Mouse (Mus musculus): ENCODE data around the gene Adcy4. TPM values are rescaled to one million over a fixed set of nuclear protein-coding genes. Genes with fewer than 3 reads are reported as not detected.

Gene Adcy4
- polyA plus RNA-seq, 1 experiment from 2014 or later = 3.6 TPM

GRCm38 (mm10) chr14:55783171-55783957 is 531 bp downstream of the Adcy4 start:
- peak overlapping the region; percentile 38 for H3K4me2 ChIP-seq
- H3K4me1 ChIP-seq = peaks cover 19% of the 10 kb centered on the region
- H3K9ac ChIP-seq = 0 out of 2 replicates have a peak overlapping the region, but pooled peaks have one; percentile 5
- no peaks in the 10 kb centered on the region for H3K36me3 ChIP-seq (ENCODE audit: poor library complexity, severe bottlenecking)
- ATAC-seq = no peak
- H3K27ac ChIP-seq = no peak overlapping the region
- no peaks in the 10 kb centered on the region for H3K9me3 ChIP-seq (replicated peaks)
- H3K4me3 ChIP-seq = peak overlapping the region; percentile 24
- H3K27me3 ChIP-seq = peaks cover 89% of the 10 kb centered on the region
- 2% methylated on average over 29 of the region's 31 CpGs for WGBS

- no peak overlapping the region for H3K4me3 ChIP-seq
These were observed 1.4 kb downstream of the Adcy4 start for GRCm38 (mm10) chr14:55782361-55782960.

GRCm38 (mm10) chr14:55781310-55781709 is 2.6 kb downstream of the Adcy4 start:
- Histone ChIP-seq H3K9ac (no peak overlapping the region), H3K36me3 (ENCODE audit: poor library complexity, severe bottlenecking) (no peaks in the 10 kb centered on the region), H3K9me3 (replicated peaks) (no peaks in the 10 kb centered on the region), H3K27ac (no peak overlapping the region), H3K4me2 (peak overlapping the region; percentile 43), H3K4me1 (peaks cover 16% of the 10 kb centered on the region), H3K27me3 (peaks cover 68% of the 10 kb centered on the region), H3K4me3 (no peak overlapping the region)
- 12% methylated on average over 14 of the region's 14 CpGs for WGBS
- ATAC-seq = peak; percentile 81

More at GRCm38 (mm10) chr14:55782361-55782960, 1.4 kb downstream of the Adcy4 start:
- H3K27me3 ChIP-seq = peaks cover 80% of the 10 kb centered on the region
- peaks cover 16% of the 10 kb centered on the region for H3K4me1 ChIP-seq
- no peak overlapping the region for H3K27ac ChIP-seq
- no peaks in the 10 kb centered on the region for H3K9me3 ChIP-seq (replicated peaks)
- H3K36me3 ChIP-seq (ENCODE audit: poor library complexity, severe bottlenecking) = no peaks in the 10 kb centered on the region
- no peak overlapping the region for H3K4me2 ChIP-seq
- H3K9ac ChIP-seq = no peak overlapping the region
- ATAC-seq = no peak
- 56% methylated on average over 9 of the region's 9 CpGs for WGBS

GRCm38 (mm10) chr14:55780736-55781135 is 3.2 kb downstream of the Adcy4 start:
- Histone ChIP-seq H3K4me2 (no peak overlapping the region), H3K27ac (no peak overlapping the region), H3K9me3 (replicated peaks) (no peaks in the 10 kb centered on the region), H3K4me3 (no peak overlapping the region), H3K27me3 (peaks cover 62% of the 10 kb centered on the region), H3K9ac (no peak overlapping the region), H3K36me3 (ENCODE audit: poor library complexity, severe bottlenecking) (no peaks in the 10 kb centered on the region), H3K4me1 (peaks cover 16% of the 10 kb centered on the region)
- no peak; the same call in 1 of the 2 replicates for ATAC-seq
- 81% methylated on average over 11 of the region's 11 CpGs for WGBS

- peaks cover 57% of the 10 kb centered on the region for H3K27me3 ChIP-seq
- peaks cover 16% of the 10 kb centered on the region for H3K4me1 ChIP-seq
- H3K27ac ChIP-seq = no peak overlapping the region
- H3K4me2 ChIP-seq = no peak overlapping the region
- no peaks in the 10 kb centered on the region for H3K9me3 ChIP-seq (replicated peaks)
- H3K9ac ChIP-seq = no peak overlapping the region
- WGBS = 66% methylated on average over 16 of the region's 16 CpGs
- H3K4me3 ChIP-seq = no peak overlapping the region
- no peaks in the 10 kb centered on the region for H3K36me3 ChIP-seq (ENCODE audit: poor library complexity, severe bottlenecking)
- no peak for ATAC-seq
These were observed 4.2 kb downstream of the Adcy4 start for GRCm38 (mm10) chr14:55779656-55780055.

- Histone ChIP-seq H3K36me3 (ENCODE audit: poor library complexity, severe bottlenecking) (no peaks in the 10 kb centered on the region), H3K4me2 (no peak overlapping the region), H3K27ac (no peak overlapping the region), H3K4me3 (no peak overlapping the region), H3K9me3 (replicated peaks) (no peaks in the 10 kb centered on the region), H3K27me3 (peaks cover 53% of the 10 kb centered on the region), H3K4me1 (peaks cover 13% of the 10 kb centered on the region), H3K9ac (no peak overlapping the region)
- no peak for ATAC-seq
- 93% methylated on average over 15 of the region's 15 CpGs for WGBS
These were observed 5.2 kb downstream of the Adcy4 start for GRCm38 (mm10) chr14:55778686-55779085.

- H3K27ac ChIP-seq = no peak overlapping the region
- H3K9ac ChIP-seq = no peak overlapping the region
- H3K36me3 ChIP-seq (ENCODE audit: poor library complexity, severe bottlenecking) = no peaks in the 10 kb centered on the region
- H3K4me1 ChIP-seq = peaks cover 6% of the 10 kb centered on the region; the same call in 1 of the 2 replicates
- H3K9me3 ChIP-seq (replicated peaks) = no peaks in the 10 kb centered on the region
- H3K27me3 ChIP-seq = peaks cover 51% of the 10 kb centered on the region
- no peak overlapping the region for H3K4me2 ChIP-seq
- WGBS = 88% methylated on average over 11 of the region's 11 CpGs
- no peak for ATAC-seq
- no peak overlapping the region for H3K4me3 ChIP-seq
These were observed 6.1 kb downstream of the Adcy4 start for GRCm38 (mm10) chr14:55777806-55778205.

- no peak for ATAC-seq
- Histone ChIP-seq H3K27ac (no peak overlapping the region), H3K4me2 (no peak overlapping the region), H3K36me3 (ENCODE audit: poor library complexity, severe bottlenecking) (no peaks in the 10 kb centered on the region), H3K4me3 (no peak overlapping the region), H3K9me3 (replicated peaks) (no peaks in the 10 kb centered on the region), H3K4me1 (peaks cover 6% of the 10 kb centered on the region; the same call in 1 of the 2 replicates), H3K27me3 (peaks cover 44% of the 10 kb centered on the region), H3K9ac (no peak overlapping the region)
- WGBS = 53% methylated on average over 3 of the region's 3 CpGs
These were observed 6.7 kb downstream of the Adcy4 start for GRCm38 (mm10) chr14:55777176-55777575.

- no peaks in the 10 kb centered on the region for H3K36me3 ChIP-seq (ENCODE audit: poor library complexity, severe bottlenecking)
- 76% methylated on average over 7 of the region's 7 CpGs for WGBS
- ATAC-seq = no peak
These were observed 7.2 kb downstream of the Adcy4 start for GRCm38 (mm10) chr14:55776711-55777110.

GRCm38 (mm10) chr14:55769087-55769703 is 14.7 kb downstream of the Adcy4 start:
- Histone ChIP-seq H3K9ac (no peak overlapping the region), H3K4me3 (no peak overlapping the region), H3K4me2 (no peak overlapping the region), H3K9me3 (replicated peaks) (no peaks in the 10 kb centered on the region), H3K27me3 (peaks cover 71% of the 10 kb centered on the region), H3K36me3 (ENCODE audit: poor library complexity, severe bottlenecking) (no peaks in the 10 kb centered on the region), H3K27ac (no peak overlapping the region), H3K4me1 (peaks cover 7% of the 10 kb centered on the region; the same call in 1 of the 2 replicates)
- 75% methylated on average over 16 of the region's 16 CpGs for WGBS
- ATAC-seq = no peak

More at GRCm38 (mm10) chr14:55776711-55777110, 7.2 kb downstream of the Adcy4 start:
- Histone ChIP-seq H3K27ac (no peak overlapping the region), H3K4me3 (no peak overlapping the region), H3K9ac (no peak overlapping the region), H3K27me3 (peaks cover 40% of the 10 kb centered on the region), H3K4me1 (peaks cover 4% of the 10 kb centered on the region; the same call in 1 of the 2 replicates), H3K9me3 (replicated peaks) (no peaks in the 10 kb centered on the region), H3K4me2 (no peak overlapping the region)

- peaks cover 71% of the 10 kb centered on the region for H3K27me3 ChIP-seq
- peaks cover 7% of the 10 kb centered on the region; the same call in 1 of the 2 replicates for H3K4me1 ChIP-seq
These were observed 15.3 kb downstream of the Adcy4 start for GRCm38 (mm10) chr14:55768555-55768954.

More at GRCm38 (mm10) chr14:55768555-55768954, 15.3 kb downstream of the Adcy4 start:
- Histone ChIP-seq H3K4me2 (no peak overlapping the region), H3K27ac (no peak overlapping the region), H3K36me3 (ENCODE audit: poor library complexity, severe bottlenecking) (no peaks in the 10 kb centered on the region), H3K9ac (no peak overlapping the region), H3K9me3 (replicated peaks) (no peaks in the 10 kb centered on the region), H3K4me3 (no peak overlapping the region)
- ATAC-seq = no peak
- 87% methylated on average over 6 of the region's 6 CpGs for WGBS

All from forebrain, embryonic 13.5 days (tissue).